Mouse (Mus musculus) ES-E14 (cell line): ENCODE results near the gene Gm26897. TPM values are rescaled to one million over a fixed set of nuclear protein-coding genes. Genes with fewer than 3 reads are reported as not detected.
A peak's percentile ranks its signal among the peaks of the same experiment; 100 is the strongest.

Source experiments
- DNase-seq: peaks from one replicate; pipeline ENCODE4 v3.0.0-alpha.2; 2013; ENCODE audit warnings: low read depth, low spot score
- H3K27ac ChIP-seq: 2 replicates; pipeline ENCODE4 v1.5.1; 2012; ENCODE audit warnings: low read depth, mild to moderate bottlenecking, low read length, moderate library complexity, mixed read lengths; ENCODE audit not compliant: poor library complexity, insufficient read depth, severe bottlenecking
- H3K36me3 ChIP-seq: 2 replicates; pipeline ENCODE4 v1.6.1; 2012; ENCODE audit warnings: mild to moderate bottlenecking, low read length, moderate library complexity, mixed read lengths; ENCODE audit not compliant: control insufficient read depth, poor library complexity, insufficient read depth, severe bottlenecking
- H3K4me1 ChIP-seq, 2 experiments: fragments of 150-350 bp in 1 of 2; sonication (generic) in 1 of 2; 2 replicates each; pipeline ENCODE4 v1.6.1; 2012; ENCODE audit warnings: low read length in 2 of 2, mild to moderate bottlenecking in 1 of 2, mixed read lengths in 1 of 2; ENCODE audit not compliant: control insufficient read depth in 2 of 2, insufficient read depth in 2 of 2, poor library complexity in 1 of 2
- H3K4me3 ChIP-seq, 2 experiments: fragments of 150-350 bp in 1 of 2; sonication (generic) in 1 of 2; 2 replicates each; pipeline ENCODE4 v1.5.1; 2012; ENCODE audit warnings: low read length in 2 of 2, low read depth in 1 of 2, mild to moderate bottlenecking in 1 of 2, mixed read lengths in 1 of 2; ENCODE audit not compliant: insufficient read depth in 1 of 2, poor library complexity in 1 of 2, severe bottlenecking in 1 of 2
- H3K9ac ChIP-seq: 2 replicates; pipeline ENCODE4 v1.6.1; 2012; ENCODE audit warnings: low read depth, mild to moderate bottlenecking, low read length, mixed read lengths; ENCODE audit not compliant: poor library complexity, insufficient read depth, severe bottlenecking
- H3K9me3 ChIP-seq: fragments of 150-350 bp; sonication (generic); 2 replicates; pipeline ENCODE4 v1.6.1; 2012; ENCODE audit warnings: low read depth, mild to moderate bottlenecking, low read length; ENCODE audit not compliant: control insufficient read depth, insufficient read depth
- CHD2 ChIP-seq: IDR thresholded peaks from 2 replicates; pipeline ENCODE4 v1.6.1; 2014; ENCODE audit warnings: mild to moderate bottlenecking, low read depth, low read length, inconsistent platforms
- HCFC1 ChIP-seq: IDR thresholded peaks from 2 replicates; pipeline ENCODE4 v1.6.1; 2012; ENCODE audit warnings: low read length, inconsistent platforms, borderline replicate concordance; ENCODE audit not compliant: insufficient read depth
- MAFK ChIP-seq: IDR thresholded peaks from 2 replicates; pipeline ENCODE4 v1.6.1; 2014; ENCODE audit warnings: mild to moderate bottlenecking, low read depth, low read length, inconsistent platforms; ENCODE audit not compliant: insufficient read depth
- ZC3H11A ChIP-seq: IDR thresholded peaks from 2 replicates; pipeline ENCODE4 v1.6.1; 2012; ENCODE audit warnings: low read depth, mild to moderate bottlenecking, inconsistent platforms, low read length, borderline replicate concordance
- ZNF384 ChIP-seq: IDR thresholded peaks from 2 replicates; pipeline ENCODE4 v1.6.1; 2012; ENCODE audit warnings: low read depth, low read length, inconsistent platforms
- in situ Hi-C, 2 experiments: fragments of 600-800 bp; cut with MboI; formaldehyde crosslinking; loops; one replicate each; pipeline ENCODE4 v1.15.1; 2025; ENCODE audit warnings: low sequenced_read_pairs in 2 of 2, inconsistent platforms in 1 of 2; ENCODE audit not compliant: unreplicated experiment in 2 of 2
- total RNA-seq: library from RNA; depleted of rRNA; stranded (reverse); fragments of 300-350 nt; gene quantifications from 2 replicates; pipeline ENCODE4 v1.2.3, GENCODE M21; 2012

Gene Gm26897
- total RNA-seq, 1 experiment: not detected

- H3K9ac ChIP-seq: no peak overlapping the region
- in situ Hi-C loops: no loop called here
- DNase-seq: peak; percentile 70
- no peak for TF ChIP-seq MAFK
- peak; percentile 80 for TF ChIP-seq CHD2
- TF ChIP-seq ZNF384: peak; percentile 44; the same call in 1 of the 2 replicates
- H3K27ac ChIP-seq: no peak overlapping the region
- H3K9me3 ChIP-seq: no peaks in the 10 kb centered on the region
- no peak overlapping the region for H3K4me3 ChIP-seq
- H3K36me3 ChIP-seq: no peaks in the 10 kb centered on the region
- peaks cover 2 to 11% of the 10 kb centered on the region in 2 experiments; a peak in 2 of 4 replicates for H3K4me1 ChIP-seq
Measured at GRCm38 (mm10) chr5:111755330-111755729, 21.6 kb downstream of the Gm26897 start.

GRCm38 (mm10) chr5:111760721-111761480 lies 27.2 kb downstream of the Gm26897 start:
- no peak for DNase-seq
- no peaks in the 10 kb centered on the region for H3K9me3 ChIP-seq
- H3K4me3 ChIP-seq: peak overlapping the region in 1 of 2 experiments; percentile 22; a peak in 3 of 4 replicates
- H3K27ac ChIP-seq: no peak overlapping the region
- peaks cover 9 to 14% of the 10 kb centered on the region in 2 experiments; a peak in 3 of 4 replicates for H3K4me1 ChIP-seq
- TF ChIP-seq ZC3H11A: no peak
- 0 out of 2 replicates have a peak, but pooled peaks have one; percentile 57 for TF ChIP-seq ZNF384
- in situ Hi-C loops: no loop called here
- H3K36me3 ChIP-seq: no peaks in the 10 kb centered on the region
- no peak overlapping the region for H3K9ac ChIP-seq

- no peak for TF ChIP-seq CHD2
- TF ChIP-seq MAFK: no peak
- no peak for TF ChIP-seq ZC3H11A
- TF ChIP-seq ZNF384: no peak
- TF ChIP-seq HCFC1: no peak
- H3K36me3 ChIP-seq: no peaks in the 10 kb centered on the region
- no peak for DNase-seq
- H3K27ac ChIP-seq: no peak overlapping the region
- peak overlapping the region; percentile 22 to 37; a peak in 3 of 4 replicates for H3K4me3 ChIP-seq
- no peaks in the 10 kb centered on the region for H3K9me3 ChIP-seq
- peaks cover 9 to 15% of the 10 kb centered on the region in 2 experiments; a peak in 3 of 4 replicates for H3K4me1 ChIP-seq
- H3K9ac ChIP-seq: no peak overlapping the region
- in situ Hi-C loops: no loop called here
Measured at GRCm38 (mm10) chr5:111761574-111761973, 27.9 kb downstream of the Gm26897 start.

- DNase-seq: no peak
- peaks cover 9 to 18% of the 10 kb centered on the region in 2 experiments; a peak in 3 of 4 replicates for H3K4me1 ChIP-seq
- TF ChIP-seq ZNF384: no peak
- TF ChIP-seq ZC3H11A: no peak
- H3K9me3 ChIP-seq: no peaks in the 10 kb centered on the region
- no peaks in the 10 kb centered on the region for H3K36me3 ChIP-seq
- peak overlapping the region in 1 of 2 experiments; percentile 22; a peak in 2 of 4 replicates for H3K4me3 ChIP-seq
- in situ Hi-C loops: no loop called here
- H3K9ac ChIP-seq: peak overlapping the region; percentile 5; the same call in 1 of the 2 replicates
- no peak overlapping the region for H3K27ac ChIP-seq
Measured at GRCm38 (mm10) chr5:111762085-111762484, 28.4 kb downstream of the Gm26897 start.
